9 mouse cellular contexts compared by ENCODE assay signal in genomic region chr1:52454509-52455001, GRCm38 (mm10). TPM values are rescaled to one million over a fixed set of nuclear protein-coding genes. Genes with fewer than 3 reads are reported as not detected.
A peak's percentile ranks its signal among the peaks of the same experiment; 100 is the strongest.
DNase-seq lines count a peak whose midpoint lies in the region; ATAC-seq and TF ChIP-seq lines count a peak whose summit lies in the region.
"Had no signal": no experiment of that assay in that cellular context is flagged by ENCODE, and none has a peak within 500 bp of the region (broad histone marks: within the 10 kb centered on the region; RNA-seq: fewer than 3 reads in every experiment).

No protein-coding gene starts in this region.

- H3K4me3 ChIP-seq in G1E (ENCODE audit: low read depth, low read length): peak overlapping the region; percentile 7; the same call in 1 of the 2 replicates
- H3K4me3 ChIP-seq in hindbrain, embryonic 14.5 days (replicated peaks; ENCODE audit: low read length): no peak overlapping the region
- H3K4me3 ChIP-seq: hindbrain, embryonic 15.5 days had no signal

- 89% methylated on average over 3 of the region's 3 CpGs for WGBS in hindbrain, embryonic 14.5 days

- DNase-seq in gastrocnemius, adult 18-20 months (ENCODE audit: low spot score): peak; percentile 11
- DNase-seq in gastrocnemius, adult 8-10 months (ENCODE audit: low spot score in 2 of 2): no peak
- DNase-seq in G1E (ENCODE audit: low spot score): peak; percentile 72
- DNase-seq in heart, adult 8-10 months (ENCODE audit: low spot score): peak; percentile 37
- DNase-seq in lung, postnatal 10 days: peak; percentile 8
- no peak for DNase-seq in T-cell, adult 2 months (ENCODE audit: low spot score)
- no peak for DNase-seq in ovary, postnatal 36 days (ENCODE audit: low spot score)
- DNase-seq in hindbrain, embryonic 14.5 days (ENCODE audit: low spot score): no peak

- no peak overlapping the region for H3K27ac ChIP-seq in hindbrain, embryonic 14.5 days
- H3K27ac ChIP-seq: hindbrain, embryonic 15.5 days had no signal

- ATAC-seq in G1E (ENCODE audit: extremely low read depth, insufficient number of reproducible peaks, low FRiP score, poor library complexity, severe bottlenecking): peak; percentile 94
- ATAC-seq in hindbrain, embryonic 14.5 days (ENCODE audit: low FRiP score): no peak

- H3K36me3 ChIP-seq in G1E (replicated peaks): peaks cover 17% of the 10 kb centered on the region
- H3K36me3 ChIP-seq in hindbrain, embryonic 14.5 days (replicated peaks; ENCODE audit: control insufficient read depth, insufficient read depth): peaks cover 6% of the 10 kb centered on the region; the same call in 1 of the 2 replicates

- H3K4me1 ChIP-seq in G1E (ENCODE audit: insufficient read depth, low read depth, low read length): peaks cover 71% of the 10 kb centered on the region
- no peaks in the 10 kb centered on the region for H3K4me1 ChIP-seq in hindbrain, embryonic 14.5 days (replicated peaks; ENCODE audit: control insufficient read depth, insufficient read depth, low read length)
- H3K4me1 ChIP-seq: hindbrain, embryonic 15.5 days had no signal

- H3K9ac ChIP-seq in hindbrain, embryonic 14.5 days: no peak overlapping the region
- H3K9ac ChIP-seq: hindbrain, embryonic 15.5 days had no signal

- no peaks in the 10 kb centered on the region for H3K27me3 ChIP-seq in G1E (ENCODE audit: insufficient read depth, low read length)
- H3K27me3 ChIP-seq in hindbrain, embryonic 14.5 days (ENCODE audit: control insufficient read depth, insufficient read depth, low read length): no peaks in the 10 kb centered on the region
- H3K27me3 ChIP-seq: hindbrain, embryonic 15.5 days had no signal

- TF ChIP-seq CTCF in G1E (IDR thresholded peaks at IDR 0.05; ENCODE audit: low read depth, low read length): no peak

- no peak overlapping the region for H3K4me2 ChIP-seq in hindbrain, embryonic 14.5 days (replicated peaks)
- H3K4me2 ChIP-seq: hindbrain, embryonic 15.5 days had no signal

- no peaks in the 10 kb centered on the region for H3K9me3 ChIP-seq in G1E (replicated peaks)
- no peaks in the 10 kb centered on the region for H3K9me3 ChIP-seq in hindbrain, embryonic 14.5 days (ENCODE audit: control insufficient read depth, low read length)
- H3K9me3 ChIP-seq: hindbrain, embryonic 15.5 days had no signal

RNA-seq across cellular contexts. Expression of gene Nab1, which starts 45.9 kb away (rescaled TPM):
- total RNA-seq in gastrocnemius, adult 18-20 months (2021): 1 to 10 TPM; 8.3 to 9.8 TPM
- total RNA-seq in gastrocnemius, adult 8-10 months (2022): 10 to 100 TPM in 2 of 4 experiments, 1 to 10 TPM in 2; 9.2 to 11.5 (median 10.4) TPM
- total RNA-seq in G1E (2014; fragmentation: Nextera tagmentation): 34.8 and 35.1 TPM in 2 replicates
- total RNA-seq in G1E (2017): 13.0 and 17.5 TPM in 2 replicates
- 11.5 and 13.4 TPM in 2 replicates for polyA plus RNA-seq in G1E (2012)
- 10 to 100 TPM; 19.4 to 24.7 (median 23.0) TPM for total RNA-seq in heart, adult 8-10 months (2022)
- 10.9 and 13.2 TPM in 2 replicates for polyA plus RNA-seq in hindbrain, embryonic 14.5 days (2014; fragmentation: Nextera tagmentation; extraction: Ambion mirVana)

Comparison
In these comparisons a context has a peak if more than half of its experiments do, and no peak if none do; other contexts are left out.
1. DNase-seq: peak in gastrocnemius, adult 18-20 months (single experiment), G1E (single experiment), heart, adult 8-10 months (single experiment) and lung, postnatal 10 days (single experiment); none in gastrocnemius, adult 8-10 months (0 of 2), T-cell, adult 2 months (single experiment), ovary, postnatal 36 days (single experiment) and hindbrain, embryonic 14.5 days (single experiment).